Mouse (Mus musculus) cortical plate, adult 2 months (tissue): ENCODE results near the gene Cmip.

Experiments
- CTCF ChIP-seq: fragments of 200-500 bp; IDR thresholded peaks from 2 replicates; pipeline ENCODE4 v1.5.1; 2011; ENCODE audit warnings: mild to moderate bottlenecking, control low read depth, low read length; ENCODE audit not compliant: insufficient read depth; ENCODE audit errors: extremely low read depth
- POLR2A ChIP-seq: fragments of 200-500 bp; IDR thresholded peaks from 2 replicates; pipeline ENCODE4 v1.6.1; 2011; ENCODE audit warnings: mild to moderate bottlenecking, low read length, control low read depth; ENCODE audit not compliant: insufficient read depth; ENCODE audit errors: extremely low read depth

GRCm38 (mm10) chr8:117303666-117304065, 46.8 kb downstream of the Cmip start:
- TF ChIP-seq CTCF (no peak), POLR2A (no peak)
